Mouse (Mus musculus): Measurements from ENCODE around the gene Gatb. TPM values are rescaled to one million over a fixed set of nuclear protein-coding genes. Genes with fewer than 3 reads are reported as not detected.

The Gatb gene
- polyA plus RNA-seq, 1 experiment from 2014 or later, result 11.2 TPM

DNA sequence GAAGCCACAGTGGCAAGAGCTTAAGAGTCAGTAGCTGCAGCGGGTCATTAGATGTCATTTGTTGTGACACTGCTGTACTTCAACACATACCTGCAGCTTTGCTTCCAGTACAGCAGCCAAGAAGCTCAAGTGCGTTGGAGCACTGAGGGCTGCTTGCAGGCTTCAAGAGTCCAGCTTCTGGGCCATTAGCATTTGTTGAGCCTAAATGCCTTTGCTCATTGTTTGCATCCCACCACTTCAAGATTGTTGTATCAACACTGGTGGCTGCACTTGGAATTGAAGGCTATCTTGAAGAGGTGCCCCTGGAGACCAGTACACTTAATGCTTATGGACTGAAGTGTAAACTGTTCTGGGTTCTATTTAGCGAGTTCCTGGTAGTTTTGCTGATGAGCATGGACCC, 33.0 kb downstream of the Gatb start:
- Histone ChIP-seq H3K4me1 (replicated peaks; ENCODE audit: control insufficient read depth, insufficient read depth, low read length) (no peaks in the 10 kb centered on the region; the same call in 1 of the 2 replicates), H3K9ac (ENCODE audit: low read depth, low read length) (no peak overlapping the region), H3K4me3 (ENCODE audit: low read depth, low read length) (no peak overlapping the region), H3K9me3 (ENCODE audit: control insufficient read depth) (no peaks in the 10 kb centered on the region), H3K27me3 (replicated peaks; ENCODE audit: control insufficient read depth, insufficient read depth, low read length) (no peaks in the 10 kb centered on the region), H3K27ac (ENCODE audit: low read depth, low read length) (no peak overlapping the region), H3K36me3 (ENCODE audit: control insufficient read depth, insufficient read depth) (no peaks in the 10 kb centered on the region; the same call in 1 of the 2 replicates), H3K4me2 (replicated peaks; ENCODE audit: low read depth) (no peak overlapping the region)
- 89% methylated on average over 3 of the region's 3 CpGs for WGBS
- no peak for ATAC-seq
- TF ChIP-seq CTCF (IDR thresholded peaks at IDR 0.05; ENCODE audit: low read depth), result no peak

DNA sequence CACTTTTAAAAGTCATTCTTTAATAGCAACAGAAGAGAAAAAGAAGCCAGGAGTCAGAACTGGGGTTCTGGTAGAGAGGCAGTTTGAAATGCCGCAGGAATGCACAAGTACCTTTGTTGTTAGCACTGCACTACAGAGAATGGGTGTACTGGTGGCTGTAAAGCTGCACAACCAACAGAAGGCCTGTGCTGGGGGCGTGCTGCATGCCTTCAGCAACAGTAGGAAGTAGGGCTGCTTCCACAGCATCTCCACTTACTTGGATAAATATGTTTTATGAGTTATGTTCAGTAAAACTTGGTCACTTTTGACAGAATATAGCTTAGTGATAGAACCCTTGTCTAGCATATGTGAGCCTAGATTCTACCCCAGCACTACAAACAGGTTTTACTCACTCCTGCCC, 33.8 kb downstream of the Gatb start:
- Histone ChIP-seq H3K9me3 (ENCODE audit: control insufficient read depth) (no peaks in the 10 kb centered on the region), H3K4me2 (replicated peaks; ENCODE audit: low read depth) (no peak overlapping the region), H3K9ac (ENCODE audit: low read depth, low read length) (no peak overlapping the region), H3K4me1 (replicated peaks; ENCODE audit: control insufficient read depth, insufficient read depth, low read length) (no peaks in the 10 kb centered on the region), H3K4me3 (ENCODE audit: low read depth, low read length) (no peak overlapping the region), H3K27me3 (replicated peaks; ENCODE audit: control insufficient read depth, insufficient read depth, low read length) (no peaks in the 10 kb centered on the region), H3K36me3 (ENCODE audit: control insufficient read depth, insufficient read depth) (no peaks in the 10 kb centered on the region; the same call in 1 of the 2 replicates), H3K27ac (ENCODE audit: low read depth, low read length) (no peak overlapping the region)
- WGBS, result 95% methylated on average over 2 of the region's 2 CpGs
- TF ChIP-seq CTCF (IDR thresholded peaks at IDR 0.05; ENCODE audit: low read depth), result no peak
- no peak for ATAC-seq

DNA sequence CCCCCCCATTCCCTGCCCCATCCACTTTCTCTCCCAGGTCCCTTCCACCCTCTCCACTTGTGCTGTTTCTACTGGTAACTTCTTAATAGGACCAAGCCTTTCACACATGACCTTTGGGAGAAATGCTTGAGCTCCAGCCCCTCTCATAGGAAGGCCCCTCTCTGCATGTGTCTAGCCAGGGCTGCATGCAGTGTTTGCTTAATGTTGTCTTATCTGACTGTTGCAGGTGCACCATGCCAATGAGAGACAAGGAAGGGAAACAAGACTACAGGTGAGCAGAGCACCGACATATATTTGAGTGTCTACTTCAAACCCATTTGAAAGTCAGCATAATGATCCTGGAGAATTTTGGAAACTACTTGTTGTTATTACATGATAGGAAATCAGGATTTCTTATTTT, 42.5 kb downstream of the Gatb start:
- Histone ChIP-seq H3K36me3 (ENCODE audit: control insufficient read depth, insufficient read depth) (peaks cover 15% of the 10 kb centered on the region), H3K9me3 (ENCODE audit: control insufficient read depth) (no peaks in the 10 kb centered on the region), H3K27me3 (replicated peaks; ENCODE audit: control insufficient read depth, insufficient read depth, low read length) (no peaks in the 10 kb centered on the region), H3K27ac (ENCODE audit: low read depth, low read length) (no peak overlapping the region), H3K4me3 (ENCODE audit: low read depth, low read length) (no peak overlapping the region), H3K9ac (ENCODE audit: low read depth, low read length) (no peak overlapping the region), H3K4me1 (replicated peaks; ENCODE audit: control insufficient read depth, insufficient read depth, low read length) (no peaks in the 10 kb centered on the region), H3K4me2 (replicated peaks; ENCODE audit: low read depth) (no peak overlapping the region)
- no peak for TF ChIP-seq CTCF (IDR thresholded peaks at IDR 0.05; ENCODE audit: low read depth)
- 94% methylated on average over 1 of the region's 1 CpGs for WGBS
- ATAC-seq, result no peak

DNA sequence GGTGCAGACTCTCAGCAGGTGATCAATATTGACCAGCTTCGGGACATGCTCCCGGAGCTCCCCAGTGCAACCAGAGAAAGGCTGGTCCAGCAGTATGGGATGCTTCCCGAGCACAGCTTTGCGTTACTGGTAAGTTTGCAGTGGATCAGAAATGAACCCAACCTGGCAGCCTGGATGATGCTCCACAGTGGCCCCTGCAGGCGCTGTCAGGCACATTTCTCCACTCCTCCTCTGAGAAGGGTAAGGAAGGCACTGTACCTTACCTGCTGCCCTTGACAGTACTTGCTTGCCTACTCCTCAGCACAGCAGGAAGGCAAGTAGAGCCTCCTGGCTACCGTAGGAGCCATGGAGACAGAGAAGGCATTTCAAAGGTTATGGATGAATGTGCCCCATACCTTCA, 45.0 kb downstream of the Gatb start:
- no peak overlapping the region for H3K4me3 ChIP-seq (ENCODE audit: low read depth, low read length)
- 83% methylated on average over 6 of the region's 6 CpGs for WGBS
- no peak overlapping the region for H3K9ac ChIP-seq (ENCODE audit: low read depth, low read length)
- peak; percentile 28 for TF ChIP-seq CTCF (IDR thresholded peaks at IDR 0.05; ENCODE audit: low read depth)
- H3K27me3 ChIP-seq (replicated peaks; ENCODE audit: control insufficient read depth, insufficient read depth, low read length), result no peaks in the 10 kb centered on the region
- H3K36me3 ChIP-seq (ENCODE audit: control insufficient read depth, insufficient read depth), result peaks cover 13% of the 10 kb centered on the region
- no peak overlapping the region for H3K4me2 ChIP-seq (replicated peaks; ENCODE audit: low read depth)
- H3K27ac ChIP-seq (ENCODE audit: low read depth, low read length), result no peak overlapping the region
- H3K4me1 ChIP-seq (replicated peaks; ENCODE audit: control insufficient read depth, insufficient read depth, low read length), result no peaks in the 10 kb centered on the region
- H3K9me3 ChIP-seq (ENCODE audit: control insufficient read depth), result no peaks in the 10 kb centered on the region
- ATAC-seq, result no peak

DNA sequence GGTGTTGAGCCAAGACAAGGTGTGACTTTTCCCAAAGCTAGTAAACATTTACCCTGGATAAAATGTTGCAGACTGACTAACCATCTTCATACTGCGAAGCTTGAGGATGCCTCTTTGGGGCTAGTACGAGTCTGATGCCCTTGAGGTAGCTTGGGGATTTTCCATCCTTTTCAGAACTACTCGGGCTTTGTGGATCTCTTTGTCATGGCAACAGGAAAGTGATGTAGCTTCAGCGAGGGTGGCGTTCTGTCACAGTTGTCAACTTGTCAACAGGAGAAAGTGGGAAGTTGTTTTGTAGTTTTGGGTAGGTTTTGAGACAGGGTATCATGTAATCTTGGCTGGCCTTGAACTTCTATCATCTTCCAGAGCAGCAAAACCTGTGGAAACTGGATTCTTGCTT, 45.4 kb downstream of the Gatb start:
- no peak for TF ChIP-seq CTCF (IDR thresholded peaks at IDR 0.05; ENCODE audit: low read depth)
- WGBS, result 93% methylated on average over 5 of the region's 5 CpGs

DNA sequence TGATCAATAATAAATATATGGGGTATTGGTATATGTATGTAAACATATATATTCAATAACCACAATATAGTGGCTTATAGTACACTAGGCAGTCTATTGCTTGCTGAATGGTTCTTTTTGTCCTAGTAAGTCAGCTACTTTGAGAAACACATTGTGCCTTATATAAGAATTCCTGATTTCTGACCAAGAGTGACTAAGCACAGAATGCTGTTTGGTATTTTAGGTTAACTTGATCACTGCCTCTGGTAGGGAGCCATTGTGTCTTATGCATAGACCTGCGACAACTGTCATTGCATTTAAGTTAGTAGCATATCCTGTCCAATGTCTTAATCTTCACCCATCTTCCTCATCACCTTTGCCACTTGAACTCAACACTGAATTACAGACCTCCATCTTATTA, 45.8 kb downstream of the Gatb start:
- Histone ChIP-seq H3K9me3 (ENCODE audit: control insufficient read depth) (no peaks in the 10 kb centered on the region), H3K4me2 (replicated peaks; ENCODE audit: low read depth) (no peak overlapping the region), H3K4me1 (replicated peaks; ENCODE audit: control insufficient read depth, insufficient read depth, low read length) (no peaks in the 10 kb centered on the region), H3K4me3 (ENCODE audit: low read depth, low read length) (no peak overlapping the region), H3K27me3 (replicated peaks; ENCODE audit: control insufficient read depth, insufficient read depth, low read length) (no peaks in the 10 kb centered on the region), H3K27ac (ENCODE audit: low read depth, low read length) (no peak overlapping the region), H3K9ac (ENCODE audit: low read depth, low read length) (no peak overlapping the region), H3K36me3 (ENCODE audit: control insufficient read depth, insufficient read depth) (peaks cover 12% of the 10 kb centered on the region)
- no peak for TF ChIP-seq CTCF (IDR thresholded peaks at IDR 0.05; ENCODE audit: low read depth)
- WGBS, result 96% methylated on average over 1 of the region's 1 CpGs
- no peak for ATAC-seq

More for the DNA sequence above, 45.4 kb downstream of the Gatb start:
- Histone ChIP-seq H3K9me3 (ENCODE audit: control insufficient read depth) (no peaks in the 10 kb centered on the region), H3K4me3 (ENCODE audit: low read depth, low read length) (no peak overlapping the region), H3K9ac (ENCODE audit: low read depth, low read length) (no peak overlapping the region), H3K36me3 (ENCODE audit: control insufficient read depth, insufficient read depth) (peaks cover 12% of the 10 kb centered on the region), H3K4me1 (replicated peaks; ENCODE audit: control insufficient read depth, insufficient read depth, low read length) (no peaks in the 10 kb centered on the region), H3K27me3 (replicated peaks; ENCODE audit: control insufficient read depth, insufficient read depth, low read length) (no peaks in the 10 kb centered on the region), H3K27ac (ENCODE audit: low read depth, low read length) (no peak overlapping the region), H3K4me2 (replicated peaks; ENCODE audit: low read depth) (no peak overlapping the region)
- no peak for ATAC-seq

All from intestine, postnatal 0 days (tissue).